Mouse (Mus musculus): ENCODE data around the gene Tmem274.

Tmem274 gene

DNA sequence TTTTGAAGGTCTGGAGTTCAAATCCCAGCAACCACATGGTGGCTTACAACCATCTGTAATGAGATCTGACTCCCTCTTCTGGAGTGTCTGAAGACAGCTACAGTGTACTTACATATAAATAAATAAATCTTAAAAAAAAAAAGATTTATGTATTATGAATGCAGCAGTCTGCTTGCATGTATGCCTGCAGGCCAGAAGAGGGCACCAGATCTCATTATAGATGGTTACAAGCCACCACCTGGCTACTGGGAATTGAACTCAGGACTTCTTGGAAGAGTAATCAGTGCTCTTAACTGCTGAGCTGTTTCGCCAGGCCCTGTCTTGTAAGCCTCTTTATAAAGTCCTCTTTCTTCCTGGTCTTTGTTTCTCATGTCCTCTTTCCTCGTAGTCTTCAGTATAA, 16.7 kb upstream of the Tmem274 start:
- ChIA-PET POLR2A (interaction anchor here in 1 of 4 experiments (0.6 to 1.0 kb wide), 4 partner anchors 13 to 1466 kb away, joined by 3 to 12 read pairs (median 4); no protein-coding TSS in a partner anchor), CTCF (interaction anchor here in 3 of 4 experiments (0.6 to 1.5 kb wide), 3 partner anchors 83 to 394 kb away, joined by 4 to 7 read pairs (median 5); no protein-coding TSS in a partner anchor)

DNA sequence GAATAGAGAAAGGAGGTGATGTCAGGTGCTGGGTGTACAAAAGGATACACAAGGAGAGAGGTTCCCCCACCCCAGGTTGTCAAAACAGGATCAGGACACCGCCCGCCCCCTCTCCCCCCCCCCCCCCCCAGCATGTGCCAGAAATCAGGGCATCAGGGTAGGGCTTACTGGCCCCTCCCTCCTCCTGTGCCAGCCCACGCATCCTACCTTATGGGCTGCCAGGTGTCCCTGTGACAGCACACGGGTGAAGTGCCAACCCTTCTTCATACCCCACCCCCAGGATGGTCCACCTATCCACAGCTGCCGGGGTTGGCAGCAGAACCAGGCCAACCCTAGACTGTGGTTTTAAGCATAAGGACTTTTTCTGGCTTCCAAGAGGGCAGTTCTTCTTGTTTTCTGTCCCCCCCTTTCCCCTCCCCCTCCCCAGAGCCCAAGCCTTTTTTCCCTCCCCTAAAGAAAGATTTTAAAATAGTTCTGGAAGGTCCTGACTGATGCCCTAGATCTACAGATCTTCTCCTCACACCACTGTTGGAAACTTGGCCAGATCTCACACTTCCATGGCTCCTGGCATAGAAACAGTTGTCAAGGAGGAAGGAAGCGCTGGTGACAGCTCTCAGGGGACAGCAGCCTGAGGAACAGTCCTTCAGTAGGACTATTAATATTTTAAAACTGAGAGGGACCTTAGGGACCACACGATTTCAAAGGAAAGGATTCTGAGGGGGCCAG, 15.4 kb upstream of the Tmem274 start:
- ChIA-PET POLR2A (interaction anchor here in 2 of 4 experiments (0.6 to 1.2 kb wide), 3 partner anchors 23 to 408 kb away, joined by 3 to 5 read pairs (median 4); no protein-coding TSS in a partner anchor), CTCF (interaction anchor here in 3 of 4 experiments (0.5 to 1.5 kb wide), 5 partner anchors 10 to 130 kb away, joined by 3 to 7 read pairs (median 4); no protein-coding TSS in a partner anchor)

DNA sequence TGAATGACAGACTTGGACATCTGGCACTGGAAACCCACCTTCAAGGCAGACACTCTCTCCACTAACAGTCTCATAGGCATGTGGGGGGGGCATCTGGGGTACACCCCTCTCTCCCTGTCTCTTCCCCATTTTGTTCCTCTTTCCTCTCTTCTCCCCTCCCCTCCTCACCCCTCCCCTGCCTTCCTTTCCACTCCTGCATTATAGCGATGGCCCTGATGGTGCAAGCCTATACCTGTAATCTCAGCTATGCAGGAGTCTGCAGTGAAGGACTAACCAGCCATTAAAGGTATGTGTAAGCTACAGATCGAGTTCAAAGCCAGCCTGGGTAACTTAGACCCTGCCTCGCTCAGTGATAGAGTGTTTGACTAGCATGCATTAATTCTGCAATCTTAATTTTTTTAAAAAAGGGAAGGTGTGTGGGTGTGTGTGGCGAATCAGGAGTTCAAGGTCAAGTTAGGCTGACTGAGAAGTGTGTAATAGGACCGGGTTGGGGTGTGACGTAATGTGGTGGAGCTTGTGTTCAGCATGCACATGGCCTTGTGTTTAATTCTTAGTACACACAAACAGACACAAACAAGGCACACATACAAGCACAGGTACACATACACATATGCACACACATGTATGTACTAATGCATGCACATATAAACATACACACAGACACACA, 14.7 kb upstream of the Tmem274 start:
- CTCF ChIA-PET = interaction anchor here in 2 of 4 experiments (0.5 to 1.3 kb wide), 3 partner anchors 9 to 248 kb away, joined by 3 to 4 read pairs (median 3); no protein-coding TSS in a partner anchor

GRCm38 (mm10) chr4:149463435-149463950, 13.7 kb upstream of the Tmem274 start:
- POLR2A ChIA-PET = interaction anchor here in 1 of 4 experiments (0.7 kb wide), 1 partner anchor 965 kb away, joined by 4 read pairs; no protein-coding TSS in a partner anchor
- CTCF ChIA-PET = no interaction called here

More for the DNA sequence above, 14.7 kb upstream of the Tmem274 start:
- POLR2A ChIA-PET = interaction anchor here in 1 of 4 experiments (1.2 kb wide), 1 partner anchor 22 kb away, joined by 3 read pairs; no protein-coding TSS in a partner anchor

- ChIA-PET CTCF (no interaction called here), POLR2A (interaction anchor here in 1 of 4 experiments (1.4 kb wide), 1 partner anchor 19 kb away, joined by 3 read pairs; no protein-coding TSS in a partner anchor)
Observed at GRCm38 (mm10) chr4:149469557-149469956, 7.6 kb upstream of the Tmem274 start.

GRCm38 (mm10) chr4:149475096-149475495, 2.1 kb upstream of the Tmem274 start:
- ChIA-PET CTCF (interaction anchor here in 1 of 4 experiments (1.2 to 1.9 kb wide), 2 partner anchors 22 to 74 kb away, joined by 5 to 6 read pairs; no protein-coding TSS in a partner anchor), POLR2A (interaction anchor here in 2 of 4 experiments (0.7 to 1.8 kb wide), 6 partner anchors 9 to 156 kb away, joined by 3 to 7 read pairs (median 3); partner anchors contain the start of genes Lzic (in 1 of the 2) and Nmnat1 (in 1 of the 2))

- POLR2A ChIA-PET = interaction anchor here in 3 of 4 experiments (0.6 to 2.0 kb wide), 15 partner anchors 8 to 746 kb away, joined by 3 to 12 read pairs (median 3); no protein-coding TSS in a partner anchor
- CTCF ChIA-PET = interaction anchor here in 3 of 4 experiments (0.5 to 1.8 kb wide), 3 partner anchors 8 to 205 kb away, joined by 3 to 4 read pairs (median 4); partner anchors contain the start of genes Rbp7 (in 1 of the 3) and Tmem274 (in 1 of the 3)
Observed at GRCm38 (mm10) chr4:149484566-149484965, 7.4 kb downstream of the Tmem274 start.

DNA sequence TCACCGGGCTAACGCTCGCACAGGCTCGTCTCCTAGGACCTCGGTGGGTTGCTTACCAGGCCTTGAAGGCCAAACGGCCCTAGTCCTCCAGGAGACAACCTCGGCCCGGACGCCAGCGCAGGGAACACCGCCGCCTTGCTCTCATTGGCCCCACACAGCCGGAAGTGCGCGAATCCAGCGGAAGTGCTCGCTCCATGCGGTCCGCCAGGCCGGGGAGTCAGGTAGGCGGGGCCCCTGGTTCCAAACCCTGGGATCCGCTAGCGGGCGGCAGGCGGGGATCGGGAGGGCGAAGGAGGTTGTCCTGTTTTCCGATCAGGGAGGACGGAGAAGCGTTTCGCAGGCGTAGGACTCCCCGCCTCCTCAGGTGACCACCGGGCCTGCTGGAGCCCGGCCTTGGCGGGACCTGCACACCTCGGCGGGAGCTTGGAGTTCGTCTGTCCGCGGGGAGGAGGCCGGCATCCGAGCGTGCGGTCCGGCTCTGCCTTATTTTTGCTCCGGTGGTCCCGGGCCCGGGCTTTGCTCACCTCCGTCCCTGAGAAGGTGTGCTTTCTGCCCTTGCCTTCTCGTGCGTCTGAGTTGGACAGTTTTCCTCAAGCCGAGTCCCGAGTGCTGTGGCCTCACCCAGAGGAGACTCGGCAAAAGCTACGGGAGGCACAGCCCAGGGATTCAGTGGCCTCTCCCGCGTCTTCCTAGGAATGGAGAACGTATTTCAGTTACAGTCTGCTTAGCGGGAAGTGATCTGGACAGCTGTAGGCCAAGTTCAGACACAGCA, 8.1 kb downstream of the Tmem274 start, which contains the start of the genes Nmnat1 and Lzic:
TSS of gene Nmnat1 (minus strand) at position 150 of the 772 bp plus-strand sequence.
TSS of gene Lzic (plus strand) at position 177 of the 772 bp plus-strand sequence.
- ChIA-PET CTCF (interaction anchor here in 3 of 4 experiments (0.6 to 1.8 kb wide), 8 partner anchors 8 to 112 kb away, joined by 3 to 4 read pairs (median 4); partner anchors contain the start of genes Rbp7 (in 1 of the 3) and Tmem274 (in 1 of the 3)), POLR2A (interaction anchor here in 3 of 4 experiments (0.6 to 2.0 kb wide), 13 partner anchors 9 to 319 kb away, joined by 3 to 7 read pairs (median 3); partner anchors contain the start of gene Pgd (in 1 of the 3))

DNA sequence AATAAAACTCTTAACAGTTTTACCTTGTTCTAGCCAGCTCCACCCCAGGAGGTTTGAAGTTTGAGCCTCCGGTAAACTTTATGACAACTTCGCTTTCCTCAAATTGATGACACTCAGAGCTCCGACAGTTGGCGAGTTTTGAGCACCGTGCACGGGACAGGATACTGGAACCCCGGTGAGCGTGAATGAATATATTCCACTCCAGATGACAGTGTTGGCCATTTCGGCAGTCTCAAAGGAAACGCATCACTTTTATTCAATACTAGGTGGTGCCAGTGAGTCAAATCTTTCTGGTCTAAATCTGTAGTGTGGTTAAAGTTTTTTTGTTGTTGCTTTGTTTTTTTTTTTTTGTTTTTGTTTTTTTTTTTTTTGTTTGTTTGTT, 8.6 kb downstream of the Tmem274 start:
- POLR2A ChIA-PET = interaction anchor here in 3 of 4 experiments (0.6 to 2.0 kb wide), 12 partner anchors 9 to 319 kb away, joined by 3 to 6 read pairs (median 3); partner anchors contain the start of gene Pgd (in 1 of the 3)
- CTCF ChIA-PET = interaction anchor here in 3 of 4 experiments (0.6 to 1.8 kb wide), 7 partner anchors 9 to 105 kb away, joined by 3 to 4 read pairs (median 4); partner anchors contain the start of genes Rbp7 (in 1 of the 3) and Tmem274 (in 1 of the 3)

DNA sequence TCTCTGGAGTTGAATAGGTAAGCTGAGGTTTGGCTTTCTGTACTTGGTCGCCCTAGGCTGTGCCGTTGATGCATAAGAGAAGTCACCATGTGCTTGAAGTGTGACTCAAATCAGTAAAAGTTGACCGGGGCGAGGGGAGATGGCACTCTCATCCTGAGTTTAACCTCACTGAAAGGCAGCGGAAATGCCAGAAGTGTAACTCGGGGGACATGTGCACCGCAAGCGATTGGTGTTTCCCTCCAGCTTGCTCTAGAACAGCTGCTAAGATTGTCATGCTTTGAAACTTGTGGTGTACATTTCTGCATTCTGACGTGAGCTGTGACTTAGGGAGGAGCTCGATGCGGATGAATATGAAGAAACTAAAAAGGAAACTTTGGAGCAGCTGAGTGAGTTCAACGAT, 10.6 kb downstream of the Tmem274 start:
- POLR2A ChIA-PET = interaction anchor here (0.7 to 1.9 kb wide), 13 partner anchors 9 to 243 kb away, joined by 3 to 6 read pairs (median 4); partner anchors contain the start of genes Rbp7 (in 1 of the 4) and Tmem274 (in 1 of the 4)
- CTCF ChIA-PET = interaction anchor here in 3 of 4 experiments (0.5 to 1.3 kb wide), 5 partner anchors 37 to 636 kb away, joined by 3 to 11 read pairs (median 3); no protein-coding TSS in a partner anchor

DNA sequence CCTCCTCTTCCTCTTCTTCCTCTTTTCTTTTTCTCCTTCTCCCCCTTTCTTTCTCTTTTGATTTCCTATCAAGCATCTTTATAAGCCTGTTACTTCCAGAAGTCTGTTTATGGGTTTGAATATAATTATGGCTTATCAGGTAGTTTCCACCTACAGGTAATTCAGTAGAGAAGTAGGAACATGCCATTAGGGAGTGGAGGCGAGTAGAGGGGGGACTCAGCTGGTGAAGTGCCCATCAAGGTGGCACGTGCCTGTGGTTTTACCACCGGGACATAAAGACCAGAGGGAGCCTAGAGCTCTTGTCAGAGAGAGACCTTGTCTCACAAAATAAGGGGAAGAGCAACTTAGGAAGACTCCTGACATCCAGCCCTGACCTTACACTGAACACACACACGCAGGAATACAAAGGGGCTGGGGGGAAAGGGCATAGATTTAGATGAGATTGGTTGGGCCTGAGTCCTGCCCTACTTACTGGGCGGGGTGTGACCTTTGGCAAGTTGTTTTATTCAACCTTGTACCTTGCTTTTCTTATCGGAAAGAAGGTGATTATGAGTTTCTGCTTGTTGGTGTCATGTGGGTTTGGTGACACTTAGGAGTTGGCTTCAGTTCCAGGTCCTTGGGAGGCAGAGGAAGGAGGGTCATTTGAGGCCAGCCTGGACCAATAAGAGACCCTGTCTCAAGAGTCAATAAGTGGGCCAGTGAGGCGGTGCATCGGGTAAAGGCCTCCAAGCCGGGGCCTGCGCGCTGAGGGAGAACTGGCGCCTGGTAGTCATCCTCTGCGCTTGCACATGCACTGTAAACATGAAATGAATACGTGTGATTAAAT, 12.4 kb downstream of the Tmem274 start:
- ChIA-PET POLR2A (interaction anchor here in 2 of 4 experiments (0.6 to 1.5 kb wide), 5 partner anchors 13 to 175 kb away, joined by 3 to 5 read pairs (median 3); no protein-coding TSS in a partner anchor), CTCF (no interaction called here)

GRCm38 (mm10) chr4:149491151-149491550, 14.0 kb downstream of the Tmem274 start:
- ChIA-PET POLR2A (interaction anchor here in 3 of 4 experiments (0.6 to 1.3 kb wide), 4 partner anchors 12 to 1000 kb away, joined by 3 to 5 read pairs (median 4); no protein-coding TSS in a partner anchor), CTCF (interaction anchor here in 1 of 4 experiments (0.6 to 0.7 kb wide), 2 partner anchors 58 to 184 kb away, joined by 3 to 4 read pairs; partner anchors contain the start of gene Kif1b)

DNA sequence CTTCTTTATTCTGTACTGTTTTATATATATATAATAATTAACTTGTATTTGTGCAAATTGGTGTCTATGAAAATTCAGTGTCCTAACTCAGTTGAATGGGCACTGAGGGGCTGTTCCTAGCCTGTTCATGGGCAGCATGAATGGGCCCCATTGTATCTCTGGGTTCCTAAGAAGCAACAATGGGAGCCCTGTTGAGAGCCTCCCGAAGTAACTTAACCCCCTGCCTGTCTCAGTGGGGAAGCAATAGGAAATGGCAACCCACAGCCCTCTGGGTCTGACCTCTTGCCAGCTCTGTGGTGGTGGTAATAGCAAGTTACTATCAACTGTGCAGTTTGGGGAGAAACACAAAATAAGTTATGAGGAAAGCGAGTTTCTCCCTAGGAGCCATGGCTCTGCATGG, 19.4 kb downstream of the Tmem274 start:
- POLR2A ChIA-PET = interaction anchor here in 2 of 4 experiments (0.6 to 1.8 kb wide), 4 partner anchors 9 to 149 kb away, joined by 3 to 6 read pairs (median 3); no protein-coding TSS in a partner anchor
- CTCF ChIA-PET = no interaction called here

DNA sequence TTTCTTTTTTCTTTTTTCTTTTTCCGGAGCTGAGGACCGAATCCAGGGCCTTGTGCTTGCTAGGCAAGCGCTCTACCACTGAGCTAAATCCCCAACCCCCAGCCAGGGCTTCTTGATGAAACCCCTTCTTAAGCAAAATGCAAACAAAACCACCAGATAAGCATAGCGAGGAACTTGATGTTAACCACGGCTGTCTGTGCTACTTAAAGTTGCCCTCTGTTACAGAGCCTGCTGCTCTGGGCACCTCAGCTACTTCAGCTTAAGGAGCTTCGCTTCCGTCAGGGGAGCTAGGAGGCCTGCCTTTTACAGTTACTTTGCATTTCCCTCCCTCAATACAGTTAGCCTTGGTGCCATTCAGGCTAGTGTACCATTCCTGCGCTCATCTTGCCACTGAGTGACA, 21.7 kb downstream of the Tmem274 start:
- ChIA-PET CTCF (interaction anchor here in 1 of 4 experiments (0.7 kb wide), 1 partner anchor 43 kb away, joined by 3 read pairs; no protein-coding TSS in a partner anchor), POLR2A (interaction anchor here in 2 of 4 experiments (0.7 to 1.1 kb wide), 4 partner anchors 9 to 549 kb away, joined by 3 to 5 read pairs (median 4); no protein-coding TSS in a partner anchor)

GRCm38 (mm10) chr4:149499790-149500189, 22.6 kb downstream of the Tmem274 start:
- ChIA-PET CTCF (interaction anchor here in 1 of 4 experiments (0.6 kb wide), 1 partner anchor 41 kb away, joined by 8 read pairs; no protein-coding TSS in a partner anchor), POLR2A (no interaction called here)

DNA sequence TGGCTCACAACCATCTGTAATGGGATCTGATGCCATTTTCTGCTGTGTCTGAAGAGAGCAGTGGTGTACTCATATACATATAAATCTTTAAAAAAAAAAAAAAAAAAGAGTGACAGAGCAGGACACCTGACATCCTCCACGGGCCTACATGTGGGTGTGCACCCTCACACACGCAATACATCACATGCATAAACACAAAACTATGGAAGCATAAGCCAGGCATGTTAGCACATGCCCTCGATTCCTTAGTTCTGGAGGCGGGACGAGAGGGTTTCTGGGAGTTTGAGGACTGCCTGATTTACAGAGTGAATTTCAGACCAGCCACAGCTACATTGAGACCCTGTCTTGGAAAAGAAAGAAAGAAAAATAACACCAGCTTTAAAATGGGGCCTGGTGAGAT, 27.2 kb downstream of the Tmem274 start:
- ChIA-PET POLR2A (interaction anchor here (0.6 to 1.9 kb wide), 8 partner anchors 13 to 1763 kb away, joined by 3 to 4 read pairs (median 3); no protein-coding TSS in a partner anchor), CTCF (interaction anchor here in 2 of 4 experiments (1.1 to 2.9 kb wide), 3 partner anchors 39 to 50 kb away, joined by 3 to 11 read pairs (median 3); partner anchors contain the start of gene Rbp7 (in 1 of the 2))

Data from embryonic stem cell, embryonic (primary cell).